Mouse (Mus musculus) erythroblast, embryonic 14.5 days (primary cell): ENCODE data around the gene Sh3gl2. TPM values are rescaled to one million over a fixed set of nuclear protein-coding genes. Genes with fewer than 3 reads are reported as not detected.

ENCODE experiments used
- H3K27me3 ChIP-seq: 2 replicates; pipeline ENCODE4 v1.6.1; 2012; ENCODE audit warnings: inconsistent platforms; ENCODE audit not compliant: control insufficient read depth
- H3K36me3 ChIP-seq: 2 replicates; pipeline ENCODE4 v1.6.1; 2012; ENCODE audit warnings: mild to moderate bottlenecking, inconsistent platforms; ENCODE audit not compliant: control insufficient read depth
- H3K4me1 ChIP-seq: 2 replicates; pipeline ENCODE4 v1.6.1; 2012; ENCODE audit warnings: inconsistent platforms; ENCODE audit not compliant: control insufficient read depth
- H3K4me3 ChIP-seq: replicated peaks from 2 replicates; pipeline ENCODE3; 2012; ENCODE audit warnings: moderate library complexity, mild to moderate bottlenecking, inconsistent platforms
- H3K9me3 ChIP-seq: 2 replicates; pipeline ENCODE4 v1.6.1; 2012; ENCODE audit warnings: low read length, inconsistent platforms, mixed read lengths; ENCODE audit not compliant: control insufficient read depth
- GATA1 ChIP-seq: IDR thresholded peaks from 2 replicates; pipeline ENCODE4 v1.6.1; 2012; ENCODE audit warnings: low read length, inconsistent platforms, mixed read lengths
- TAL1 ChIP-seq: IDR thresholded peaks from 3 replicates; pipeline ENCODE4 v1.6.1; 2012; ENCODE audit warnings: low read length, inconsistent platforms, mixed read lengths
- polyA plus RNA-seq: library from polyadenylated mRNA; stranded (reverse); fragments of >175 nt; gene quantifications from 2 replicates; pipeline ENCODE4 v1.2.3, GENCODE M21; 2012

Sh3gl2 gene
- polyA plus RNA-seq, 1 experiment: not detected

DNA sequence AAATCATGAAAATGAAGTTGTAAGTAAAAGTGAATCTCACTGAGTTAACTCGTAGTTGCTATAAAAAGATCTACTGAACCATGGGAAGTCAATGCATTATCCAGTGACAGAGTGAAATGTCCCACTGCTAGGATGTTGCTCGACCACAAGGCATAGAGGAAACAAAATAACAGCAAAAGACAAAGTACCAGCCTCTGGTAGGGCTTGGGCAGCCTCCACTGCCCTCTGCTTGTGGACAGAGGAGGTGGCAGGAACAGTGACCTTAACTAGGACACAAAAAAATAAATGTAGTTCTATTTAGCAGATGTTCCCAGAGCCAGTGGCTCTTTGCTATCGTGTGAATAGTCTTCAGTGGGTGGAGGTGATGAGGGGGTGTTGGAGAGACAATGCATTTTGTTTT is 68.5 kb downstream of the Sh3gl2 start:
- Histone ChIP-seq H3K27me3 (no peaks in the 10 kb centered on the region), H3K36me3 (no peaks in the 10 kb centered on the region), H3K9me3 (no peaks in the 10 kb centered on the region), H3K4me1 (no peaks in the 10 kb centered on the region), H3K4me3 (no peak overlapping the region)
- no peak for TF ChIP-seq GATA1
- TF ChIP-seq TAL1: no peak

DNA sequence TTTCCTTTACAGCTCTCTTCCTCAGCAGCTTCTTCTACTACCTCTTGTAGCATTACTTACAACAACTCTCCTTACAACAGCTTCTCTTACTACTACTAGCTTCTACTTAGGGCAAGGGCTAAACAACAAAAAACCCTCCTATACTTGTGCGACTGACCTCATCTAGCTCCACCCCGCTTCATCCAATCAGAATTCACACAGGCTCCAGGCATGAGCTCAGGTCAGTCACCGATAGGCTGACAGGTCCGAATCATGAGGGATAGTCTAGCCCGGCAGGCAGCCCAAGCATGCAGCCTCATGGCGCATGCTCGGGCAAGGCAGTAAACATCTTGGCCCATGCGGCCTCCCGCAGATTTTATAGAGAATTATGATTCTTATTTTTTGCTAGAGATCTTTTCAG is 78.2 kb downstream of the Sh3gl2 start:
- H3K4me3 ChIP-seq: no peak overlapping the region
- no peaks in the 10 kb centered on the region for H3K4me1 ChIP-seq
- no peaks in the 10 kb centered on the region; the same call in 1 of the 2 replicates for H3K9me3 ChIP-seq
- H3K27me3 ChIP-seq: no peaks in the 10 kb centered on the region
- TF ChIP-seq TAL1 (no peak), GATA1 (no peak)
- H3K36me3 ChIP-seq: no peaks in the 10 kb centered on the region

DNA sequence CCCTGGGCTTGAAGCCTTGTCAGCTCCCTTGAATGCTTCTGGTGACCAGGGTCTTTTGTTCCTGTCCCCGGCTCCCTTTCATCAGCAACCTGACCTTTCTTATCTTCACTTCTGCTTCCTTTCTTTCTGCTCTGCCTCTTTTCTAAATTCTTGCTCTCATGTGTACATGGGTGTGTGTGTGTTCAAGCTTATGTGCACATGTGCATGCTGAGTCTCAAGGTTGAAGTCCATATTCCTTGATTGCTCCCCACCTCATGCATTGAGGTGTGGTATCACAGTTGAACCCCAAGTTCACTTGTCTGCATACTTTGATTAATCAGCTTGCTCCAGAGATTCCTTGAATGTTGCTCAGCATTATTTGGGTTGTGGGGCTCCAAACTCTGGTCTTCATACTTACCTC is 85.1 kb downstream of the Sh3gl2 start:
- Histone ChIP-seq H3K4me3 (no peak overlapping the region), H3K9me3 (no peaks in the 10 kb centered on the region), H3K36me3 (no peaks in the 10 kb centered on the region), H3K27me3 (no peaks in the 10 kb centered on the region), H3K4me1 (no peaks in the 10 kb centered on the region)
- no peak for TF ChIP-seq GATA1
- TF ChIP-seq TAL1: no peak

DNA sequence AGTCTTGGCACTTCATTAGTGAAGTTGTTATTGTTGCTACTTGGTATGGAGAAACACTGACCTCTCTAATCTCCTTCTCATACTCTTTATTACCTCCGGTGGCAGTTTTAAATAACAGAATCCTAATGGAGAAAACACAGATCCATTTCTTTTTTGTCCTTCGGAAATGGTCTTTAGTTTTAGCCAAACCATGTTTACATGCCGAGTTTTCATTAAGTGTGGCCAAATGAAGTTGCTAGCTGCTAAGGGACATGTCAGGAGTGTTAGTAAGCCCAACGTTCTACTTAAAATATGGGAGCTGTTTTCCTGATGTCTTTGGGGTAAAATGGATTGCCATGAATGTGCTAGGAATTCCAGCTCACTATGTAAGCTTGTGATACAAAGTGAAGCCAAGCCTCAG is 86.4 kb downstream of the Sh3gl2 start:
- H3K9me3 ChIP-seq: no peaks in the 10 kb centered on the region
- no peak for TF ChIP-seq GATA1
- TF ChIP-seq TAL1: no peak
- no peaks in the 10 kb centered on the region for H3K4me1 ChIP-seq
- no peak overlapping the region for H3K4me3 ChIP-seq
- no peaks in the 10 kb centered on the region for H3K27me3 ChIP-seq
- H3K36me3 ChIP-seq: no peaks in the 10 kb centered on the region

DNA sequence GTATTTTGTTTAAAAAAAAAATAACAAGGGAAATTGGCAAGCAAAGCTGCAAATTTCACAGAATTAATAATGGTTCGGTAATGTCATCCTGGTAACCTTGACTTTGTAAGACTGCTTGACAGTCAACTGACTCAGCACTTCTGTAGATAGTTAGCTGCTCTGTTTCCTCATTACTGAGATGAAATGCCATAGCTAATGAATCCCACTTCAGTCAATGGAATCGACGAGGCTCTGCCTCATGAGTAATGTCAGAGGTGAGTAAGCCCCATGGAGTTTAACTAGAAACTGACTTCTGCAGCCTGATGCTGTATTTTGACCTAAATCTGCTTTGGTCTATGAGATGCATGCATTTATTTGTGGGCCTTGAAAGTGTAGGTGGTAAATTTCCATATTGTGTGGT is 88.4 kb downstream of the Sh3gl2 start:
- TF ChIP-seq GATA1 (no peak), TAL1 (no peak)
- no peaks in the 10 kb centered on the region for H3K27me3 ChIP-seq
- no peak overlapping the region for H3K4me3 ChIP-seq

DNA sequence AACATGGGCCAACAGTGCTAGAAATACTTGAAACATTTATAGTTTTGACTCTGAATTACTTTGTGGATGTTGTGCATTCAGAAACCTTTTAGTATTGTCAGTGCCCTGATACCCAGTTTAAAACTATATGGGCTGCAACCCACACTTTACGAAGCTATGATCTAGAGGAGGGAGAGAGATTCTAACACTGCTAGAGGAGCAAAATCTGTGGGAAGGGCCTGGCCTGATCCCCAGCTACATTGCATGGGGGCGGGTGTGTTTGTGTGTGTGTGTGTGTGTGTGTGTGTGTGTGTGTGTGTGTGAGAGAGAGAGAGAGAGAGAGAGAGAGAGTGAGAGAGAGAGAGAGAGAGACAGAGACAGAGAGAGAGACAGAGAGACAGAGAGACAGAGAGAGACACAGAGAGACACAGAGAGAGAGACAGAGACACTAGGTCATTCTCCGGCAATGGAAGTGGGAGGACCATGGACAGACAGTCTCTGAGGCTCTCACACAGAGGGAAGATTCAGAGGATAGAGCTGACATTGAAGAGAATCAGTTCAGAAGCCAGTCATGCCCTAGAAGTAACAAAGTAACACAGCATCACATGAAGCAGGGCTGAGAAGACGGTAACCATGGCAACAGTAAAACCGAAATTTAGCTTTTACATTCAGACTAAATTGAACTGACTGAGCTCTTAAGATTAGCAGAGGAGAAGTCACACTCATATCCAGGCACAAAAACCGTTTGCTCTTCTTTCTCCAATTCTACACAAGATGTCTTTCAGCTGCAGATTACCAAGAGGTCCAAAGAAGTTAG is 95.9 kb downstream of the Sh3gl2 start:
- no peaks in the 10 kb centered on the region for H3K27me3 ChIP-seq
- TF ChIP-seq TAL1: no peak
- no peak for TF ChIP-seq GATA1
- no peak overlapping the region for H3K4me3 ChIP-seq
- H3K36me3 ChIP-seq: no peaks in the 10 kb centered on the region
- H3K4me1 ChIP-seq: no peaks in the 10 kb centered on the region
- no peaks in the 10 kb centered on the region for H3K9me3 ChIP-seq

More for the DNA sequence above, 88.4 kb downstream of the Sh3gl2 start:
- H3K4me1 ChIP-seq: no peaks in the 10 kb centered on the region
- no peaks in the 10 kb centered on the region for H3K36me3 ChIP-seq
- no peaks in the 10 kb centered on the region for H3K9me3 ChIP-seq

DNA sequence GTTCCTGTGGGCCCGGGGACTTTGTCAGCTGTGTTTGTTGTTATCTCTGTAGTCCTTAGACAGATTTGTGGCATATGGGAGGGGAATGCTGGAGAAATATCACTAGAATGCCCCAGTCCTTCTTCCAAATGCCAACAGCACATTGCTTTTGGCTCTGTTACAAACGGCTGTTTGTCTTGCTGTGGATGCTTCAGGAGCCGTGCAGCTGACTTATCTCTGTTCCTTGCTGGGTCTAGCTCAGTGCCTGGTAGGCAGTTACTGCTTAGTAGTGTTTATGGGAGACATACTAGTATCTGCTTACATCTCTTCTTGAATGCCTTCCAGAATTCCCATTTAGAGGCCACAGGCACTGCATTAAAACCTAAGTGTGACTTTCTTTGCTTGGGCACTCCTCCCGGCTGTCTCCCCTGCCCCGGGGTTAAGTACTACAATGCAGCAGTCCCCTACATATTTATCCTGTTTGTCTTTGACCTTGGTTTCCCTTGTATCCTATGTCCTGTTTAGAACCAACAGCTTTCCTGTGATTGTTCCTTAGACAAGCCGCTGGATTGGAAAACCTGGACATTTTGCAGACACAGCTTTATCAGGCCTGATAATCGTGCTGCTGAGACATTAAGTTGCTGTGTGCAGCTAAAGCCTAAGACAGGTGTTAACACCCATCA is 101.1 kb downstream of the Sh3gl2 start:
- TF ChIP-seq GATA1 (no peak), TAL1 (no peak)
- no peaks in the 10 kb centered on the region for H3K27me3 ChIP-seq
- H3K9me3 ChIP-seq: no peaks in the 10 kb centered on the region
- no peaks in the 10 kb centered on the region for H3K4me1 ChIP-seq
- H3K4me3 ChIP-seq: no peak overlapping the region
- no peaks in the 10 kb centered on the region for H3K36me3 ChIP-seq

DNA sequence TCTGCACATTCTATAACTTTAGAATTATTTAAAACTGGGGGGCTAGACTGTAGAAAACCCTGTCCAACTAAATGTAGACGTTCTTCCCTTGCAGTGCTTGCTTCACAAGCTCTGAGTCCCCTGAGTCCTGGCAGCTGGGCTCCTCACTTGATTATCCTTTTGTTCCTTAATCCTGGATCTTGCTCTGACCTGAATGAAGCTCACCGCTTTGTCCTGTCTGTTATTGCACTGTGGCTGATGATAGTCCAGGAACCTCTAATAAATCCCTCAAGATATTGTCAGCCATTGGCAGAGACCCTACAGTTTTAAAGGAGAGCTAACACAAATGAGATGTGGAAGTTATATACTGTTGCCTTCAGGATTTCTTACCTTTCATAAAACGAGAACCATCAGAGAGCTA is 114.2 kb downstream of the Sh3gl2 start:
- no peaks in the 10 kb centered on the region for H3K4me1 ChIP-seq
- no peaks in the 10 kb centered on the region for H3K36me3 ChIP-seq
- H3K4me3 ChIP-seq: no peak overlapping the region
- no peaks in the 10 kb centered on the region for H3K9me3 ChIP-seq
- no peak for TF ChIP-seq GATA1
- TF ChIP-seq TAL1: no peak
- H3K27me3 ChIP-seq: no peaks in the 10 kb centered on the region

DNA sequence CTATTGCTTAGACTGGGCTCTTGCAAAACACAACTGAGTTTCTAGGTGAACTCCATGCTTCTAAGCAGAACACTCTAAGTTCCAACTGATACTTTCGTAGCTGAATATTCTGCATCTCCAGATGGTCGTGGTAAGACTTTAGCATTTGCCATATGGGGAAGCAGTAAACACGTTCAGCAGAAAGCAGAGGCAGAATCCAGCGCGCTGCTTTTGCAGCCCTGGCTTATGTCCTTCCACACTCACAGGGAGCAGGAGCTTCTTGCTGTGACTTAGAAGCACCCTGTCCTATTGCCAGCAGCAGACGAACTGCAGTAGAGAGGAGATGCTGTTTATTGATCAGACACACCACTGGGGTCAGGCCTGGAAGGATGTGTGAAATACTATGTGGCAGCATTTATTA is 120.5 kb downstream of the Sh3gl2 start:
- TF ChIP-seq TAL1: no peak
- no peaks in the 10 kb centered on the region for H3K36me3 ChIP-seq
- no peaks in the 10 kb centered on the region for H3K27me3 ChIP-seq
- H3K4me1 ChIP-seq: no peaks in the 10 kb centered on the region
- H3K4me3 ChIP-seq: no peak overlapping the region
- no peaks in the 10 kb centered on the region for H3K9me3 ChIP-seq
